30 mouse cellular contexts compared by ENCODE assay signal in the genomic region with DNA sequence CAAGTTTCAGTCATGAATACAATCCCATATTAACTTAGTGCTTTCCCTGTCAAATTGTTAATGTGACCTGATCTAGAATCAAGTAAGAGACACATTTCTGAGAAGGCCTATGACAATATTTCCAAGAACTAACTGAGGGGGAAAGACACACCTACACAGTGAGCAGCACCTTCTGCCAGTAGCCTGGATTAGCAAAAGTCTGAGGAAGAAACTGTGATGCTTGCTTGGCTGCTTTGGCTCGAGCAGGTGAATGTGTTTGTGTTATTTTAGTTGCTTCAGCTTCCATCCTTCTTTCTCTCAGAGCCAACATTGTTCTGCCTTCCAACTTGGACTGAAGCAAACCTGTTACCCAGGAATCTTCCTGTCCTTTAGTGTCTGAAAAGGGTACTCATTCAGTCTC.
A peak's percentile ranks its signal among the peaks of the same experiment; 100 is the strongest.
DNase-seq lines count a peak whose midpoint lies in the region; ATAC-seq lines count a peak whose summit lies in the region.
"Had no signal": no experiment of that assay in that cellular context is flagged by ENCODE, and none has a peak within 500 bp of the region (broad histone marks: within the 10 kb centered on the region; RNA-seq: fewer than 3 reads in every experiment).

No protein-coding gene starts in this region.

- H3K4me2 ChIP-seq in midbrain, embryonic 11.5 days = no peak overlapping the region
- H3K4me2 ChIP-seq in midbrain, embryonic 16.5 days (ENCODE audit: low read length) = no peak overlapping the region
- H3K4me2 ChIP-seq: embryonic facial prominence, embryonic 13.5 days; embryonic facial prominence, embryonic 15.5 days; forebrain, embryonic 12.5 days had no signal

- H3K9ac ChIP-seq in midbrain, embryonic 11.5 days (ENCODE audit: low read length) = no peak overlapping the region
- no peak overlapping the region for H3K9ac ChIP-seq in midbrain, embryonic 16.5 days (ENCODE audit: low read depth, low read length)
- H3K9ac ChIP-seq: embryonic facial prominence, embryonic 13.5 days; embryonic facial prominence, embryonic 15.5 days; forebrain, embryonic 12.5 days had no signal

- no peaks in the 10 kb centered on the region for H3K27me3 ChIP-seq in midbrain, embryonic 11.5 days (ENCODE audit: control insufficient read depth, insufficient read depth, low read length)
- no peaks in the 10 kb centered on the region for H3K27me3 ChIP-seq in midbrain, embryonic 16.5 days (ENCODE audit: control insufficient read depth, insufficient read depth, low read depth, low read length)
- H3K27me3 ChIP-seq: CH12.LX; embryonic facial prominence, embryonic 13.5 days; embryonic facial prominence, embryonic 15.5 days; forebrain, embryonic 12.5 days; Patski had no signal

- no peaks in the 10 kb centered on the region for H3K4me1 ChIP-seq in midbrain, embryonic 11.5 days (ENCODE audit: control insufficient read depth, insufficient read depth, low read length)
- H3K4me1 ChIP-seq in midbrain, embryonic 16.5 days (ENCODE audit: control insufficient read depth, insufficient read depth, low read length) = no peaks in the 10 kb centered on the region
- H3K4me1 ChIP-seq: embryonic facial prominence, embryonic 13.5 days; embryonic facial prominence, embryonic 15.5 days; forebrain, embryonic 10.5 days; forebrain, embryonic 12.5 days had no signal

- DNase-seq in frontal cortex, postnatal 10 days (ENCODE audit: low spot score in 2 of 2) = no peak
- peak; percentile 31 for DNase-seq in midbrain, embryonic 11.5 days (ENCODE audit: low spot score, missing footprints)
- DNase-seq in right cerebral cortex, adult 2 months (ENCODE audit: low spot score in 2 of 2) = peak; percentile 2 to 13
- DNase-seq in right cerebral cortex, postnatal 4 days = no peak
- peak; percentile 59 for DNase-seq in brain, adult 2 months (ENCODE audit: low read depth, low spot score)
- DNase-seq: adrenal gland, adult 8-10 months; adrenal gland, postnatal 14 days; adrenal gland, postnatal 36 days; B cell, adult 2 months; cerebellum, adult 11 months; cerebellum, adult 18-20 months; cerebellum, adult 8-10 months; cerebellum, adult 9-11 months; cerebellum, postnatal 14 days; cerebellum, postnatal 36 days; embryo, embryonic 11 days had no signal

- 91% methylated on average over 1 of the region's 1 CpGs for WGBS in midbrain, embryonic 11.5 days
- 88% methylated on average over 1 of the region's 1 CpGs for WGBS in midbrain, embryonic 16.5 days

- no peaks in the 10 kb centered on the region for H3K9me3 ChIP-seq in midbrain, embryonic 11.5 days (ENCODE audit: control insufficient read depth, low read length)
- no peaks in the 10 kb centered on the region for H3K9me3 ChIP-seq in midbrain, embryonic 16.5 days (replicated peaks; ENCODE audit: control insufficient read depth, low read length, poor library complexity, severe bottlenecking)
- H3K9me3 ChIP-seq: embryonic facial prominence, embryonic 13.5 days; embryonic facial prominence, embryonic 15.5 days; forebrain, embryonic 10.5 days; forebrain, embryonic 12.5 days; G1E had no signal

- H3K36me3 ChIP-seq in midbrain, embryonic 11.5 days (ENCODE audit: control insufficient read depth, insufficient read depth, low read length) = no peaks in the 10 kb centered on the region
- no peaks in the 10 kb centered on the region for H3K36me3 ChIP-seq in midbrain, embryonic 16.5 days (ENCODE audit: control insufficient read depth, insufficient read depth, low read length)
- H3K36me3 ChIP-seq: embryonic facial prominence, embryonic 13.5 days; embryonic facial prominence, embryonic 15.5 days; forebrain, embryonic 10.5 days; forebrain, embryonic 12.5 days; G1E had no signal

- H3K4me3 ChIP-seq in midbrain, embryonic 11.5 days (ENCODE audit: low read depth, low read length) = no peak overlapping the region
- H3K4me3 ChIP-seq in midbrain, embryonic 16.5 days (ENCODE audit: low read depth, low read length) = no peak overlapping the region
- H3K4me3 ChIP-seq: embryonic facial prominence, embryonic 13.5 days; embryonic facial prominence, embryonic 15.5 days; erythroblast, embryonic 14.5 days; forebrain, embryonic 10.5 days; forebrain, embryonic 12.5 days had no signal

- peak; percentile 95 for ATAC-seq in frontal cortex, adult (ENCODE audit: low TSS enrichment)
- ATAC-seq in midbrain, embryonic 11.5 days (ENCODE audit: low FRiP score) = no peak
- no peak for ATAC-seq in midbrain, embryonic 16.5 days
- ATAC-seq in granulocyte monocyte progenitor cell, adult 5-6 weeks (replicated peaks; ENCODE audit: poor library complexity, severe bottlenecking) = no peak
- ATAC-seq: activated CD4-positive, CD25-positive, alpha-beta regulatory T cell, adult 4 months; CD4-positive, CD25-positive, alpha-beta regulatory T cell, adult 4 months; forebrain, embryonic 14.5 days; Patski had no signal

- no peak overlapping the region for H3K27ac ChIP-seq in midbrain, embryonic 11.5 days (ENCODE audit: low read depth, low read length)
- H3K27ac ChIP-seq in midbrain, embryonic 16.5 days (ENCODE audit: low read length) = no peak overlapping the region
- H3K27ac ChIP-seq: embryonic facial prominence, embryonic 13.5 days; embryonic facial prominence, embryonic 15.5 days; forebrain, embryonic 10.5 days; forebrain, embryonic 12.5 days had no signal

Comparison
In these comparisons a context has a peak if more than half of its experiments do, and no peak if none do; other contexts are left out.
1. DNase-seq: peak in midbrain, embryonic 11.5 days (single experiment), right cerebral cortex, adult 2 months (2 of 2) and brain, adult 2 months (single experiment); none in frontal cortex, postnatal 10 days (0 of 2) and right cerebral cortex, postnatal 4 days (single experiment).